Mouse (Mus musculus) cerebral cortex, adult 2 months (tissue): Measurements from ENCODE around the gene Ggcx.

Experiments used
- WGBS: fragments of 180-500 bp; shearing (Covaris S2); methylation state at CpG from one replicate; pipeline ENCODE4 v1.1.7; 2018; 5-methylcytosine and 5-hydroxymethylcytosine counted together

Ggcx gene

DNA sequence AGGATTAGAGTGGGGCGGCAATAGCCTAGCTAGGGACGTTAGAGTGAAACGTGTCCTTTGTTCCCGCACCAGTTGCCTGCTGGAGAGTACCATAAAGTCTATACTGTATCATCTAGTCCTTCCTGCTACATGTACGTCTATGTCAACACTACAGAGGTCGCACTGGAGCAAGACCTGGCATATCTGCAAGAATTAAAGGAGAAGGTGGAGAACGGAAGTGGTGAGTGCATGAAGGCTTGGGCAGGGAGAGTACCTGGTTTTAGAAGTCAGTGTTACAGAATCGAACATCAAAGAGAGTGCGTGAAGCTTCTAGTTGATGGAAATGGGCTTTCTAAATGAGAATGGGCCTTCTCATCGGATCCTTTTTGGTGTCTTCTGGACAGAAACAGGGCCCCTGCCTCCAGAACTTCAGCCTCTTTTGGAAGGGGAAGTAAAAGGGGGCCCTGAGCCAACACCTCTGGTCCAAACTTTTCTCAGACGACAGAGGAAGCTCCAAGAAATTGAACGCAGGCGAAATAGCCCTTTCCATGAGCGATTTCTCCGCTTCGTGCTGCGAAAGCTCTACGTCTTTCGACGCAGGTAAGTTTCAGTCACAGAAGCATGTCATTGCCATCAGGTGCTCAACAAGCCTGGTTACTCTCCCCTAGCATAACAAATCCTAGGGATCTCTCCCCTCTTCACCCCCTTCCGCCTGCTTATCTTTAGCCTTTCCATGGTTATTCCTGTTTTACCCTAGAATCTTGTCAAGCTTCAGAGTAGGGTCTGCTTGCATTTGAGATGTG, 15.1 kb downstream of the Ggcx start:
- 84% methylated on average over 21 of the region's 21 CpGs for WGBS

DNA sequence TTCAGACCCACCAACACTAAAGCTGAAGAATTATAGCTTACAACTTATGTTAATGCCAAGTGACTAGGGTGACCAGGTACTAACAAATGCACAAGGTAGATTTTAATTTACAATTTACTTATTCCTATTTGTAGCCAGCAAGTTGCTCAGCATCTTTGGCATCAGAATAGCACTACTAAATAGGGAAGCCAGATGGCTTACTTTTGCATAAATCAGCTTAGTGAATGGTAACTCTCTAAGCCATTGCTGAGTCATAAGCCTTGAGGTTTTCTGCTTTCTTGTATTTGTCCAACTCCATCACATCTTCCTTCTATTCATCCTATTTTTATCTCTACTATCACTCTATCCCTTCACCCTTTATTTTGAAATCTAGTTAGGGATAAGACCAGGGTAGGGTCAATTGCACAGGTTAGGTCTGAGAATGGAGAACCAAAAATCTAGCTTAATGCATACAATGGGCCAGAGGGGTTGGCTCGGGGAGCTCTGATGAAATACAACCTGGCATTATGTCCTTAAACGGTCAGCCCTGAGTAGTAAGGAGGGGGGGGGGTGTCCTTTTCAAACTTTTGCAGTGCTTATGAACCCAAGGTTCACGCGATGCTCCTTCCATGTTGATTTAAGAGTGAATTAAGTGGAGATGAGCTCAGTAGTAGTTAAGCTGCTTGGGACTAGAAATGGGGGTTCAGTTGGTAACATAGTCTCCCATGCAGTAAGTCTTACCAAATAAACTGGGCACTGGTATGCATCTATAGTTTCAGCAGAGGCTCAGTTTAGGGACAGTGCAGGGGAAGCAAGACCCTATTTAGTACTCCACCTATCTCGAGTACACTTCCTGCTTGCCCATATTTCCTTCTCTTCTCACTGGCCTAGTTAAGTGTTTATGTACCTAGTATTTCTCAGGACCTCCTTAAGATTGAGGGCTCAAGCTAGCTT, 17.1 kb downstream of the Ggcx start:
- 31% methylated on average over 5 of the region's 5 CpGs for WGBS

DNA sequence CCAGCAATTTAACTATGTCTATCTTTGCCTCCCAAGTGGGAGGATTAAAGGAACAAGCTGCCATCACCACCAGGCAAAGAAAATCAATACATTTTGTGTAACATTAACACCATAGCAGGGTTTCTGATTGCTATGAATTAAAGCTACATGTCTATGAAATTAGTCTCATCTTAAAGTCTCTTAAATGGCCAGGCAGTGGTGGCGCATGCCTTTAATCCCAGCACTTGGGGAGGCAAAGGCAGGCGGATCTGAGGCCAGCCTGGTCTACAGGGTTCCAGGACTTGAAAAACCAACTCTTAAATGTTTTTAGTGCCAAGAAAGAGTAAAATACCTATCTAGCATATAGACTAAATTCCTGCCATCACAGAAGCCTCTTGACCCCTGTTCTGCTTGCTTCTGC, 18.0 kb downstream of the Ggcx start:
- WGBS, result 68% methylated on average over 2 of the region's 2 CpGs

DNA sequence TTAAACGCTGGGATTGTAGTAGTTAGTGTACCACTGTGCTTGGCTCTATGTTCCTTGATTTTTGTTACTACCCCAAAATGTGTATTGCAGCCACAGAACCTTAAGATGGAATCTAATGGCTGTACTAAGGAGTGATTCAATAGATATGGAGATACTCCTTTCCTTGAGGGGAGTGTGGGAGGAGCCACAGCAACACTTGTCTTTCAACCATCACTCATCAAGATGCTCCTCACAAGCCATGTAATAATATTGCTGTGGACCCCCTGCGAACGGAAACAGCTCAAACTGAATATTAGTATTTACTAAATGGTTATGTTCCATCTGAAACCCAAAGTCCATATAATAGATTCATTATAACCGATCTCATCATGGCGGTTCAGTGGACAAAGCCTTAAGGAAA, 24.1 kb downstream of the Ggcx start:
- WGBS, result 3% methylated on average over 5 of the region's 5 CpGs

DNA sequence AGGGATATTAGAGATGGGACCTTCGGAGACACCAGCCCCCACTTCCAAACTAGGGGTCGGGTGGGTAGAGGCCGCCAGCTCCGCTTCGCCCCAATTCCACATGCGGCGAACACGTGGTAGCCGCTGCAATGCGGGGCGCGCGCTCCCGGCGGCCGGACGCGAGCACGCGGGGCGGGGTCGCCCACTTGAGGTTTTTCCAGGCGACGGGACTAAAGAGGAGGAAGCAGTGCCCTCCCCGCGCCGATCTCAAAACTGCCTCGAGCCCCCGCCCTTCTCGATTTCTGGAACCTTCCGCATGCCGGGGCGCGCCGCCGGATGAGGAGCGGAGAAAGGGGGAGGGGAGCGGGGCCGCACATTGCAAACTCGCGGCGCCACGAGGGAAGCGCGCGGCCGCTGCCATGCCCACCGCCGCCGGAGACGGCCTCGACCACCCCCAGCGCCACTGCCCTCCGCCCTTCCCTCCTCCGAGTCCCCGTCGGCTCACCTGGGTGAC, 24.8 kb downstream of the Ggcx start:
- under 1% methylated on average over 57 of the region's 57 CpGs for WGBS

DNA sequence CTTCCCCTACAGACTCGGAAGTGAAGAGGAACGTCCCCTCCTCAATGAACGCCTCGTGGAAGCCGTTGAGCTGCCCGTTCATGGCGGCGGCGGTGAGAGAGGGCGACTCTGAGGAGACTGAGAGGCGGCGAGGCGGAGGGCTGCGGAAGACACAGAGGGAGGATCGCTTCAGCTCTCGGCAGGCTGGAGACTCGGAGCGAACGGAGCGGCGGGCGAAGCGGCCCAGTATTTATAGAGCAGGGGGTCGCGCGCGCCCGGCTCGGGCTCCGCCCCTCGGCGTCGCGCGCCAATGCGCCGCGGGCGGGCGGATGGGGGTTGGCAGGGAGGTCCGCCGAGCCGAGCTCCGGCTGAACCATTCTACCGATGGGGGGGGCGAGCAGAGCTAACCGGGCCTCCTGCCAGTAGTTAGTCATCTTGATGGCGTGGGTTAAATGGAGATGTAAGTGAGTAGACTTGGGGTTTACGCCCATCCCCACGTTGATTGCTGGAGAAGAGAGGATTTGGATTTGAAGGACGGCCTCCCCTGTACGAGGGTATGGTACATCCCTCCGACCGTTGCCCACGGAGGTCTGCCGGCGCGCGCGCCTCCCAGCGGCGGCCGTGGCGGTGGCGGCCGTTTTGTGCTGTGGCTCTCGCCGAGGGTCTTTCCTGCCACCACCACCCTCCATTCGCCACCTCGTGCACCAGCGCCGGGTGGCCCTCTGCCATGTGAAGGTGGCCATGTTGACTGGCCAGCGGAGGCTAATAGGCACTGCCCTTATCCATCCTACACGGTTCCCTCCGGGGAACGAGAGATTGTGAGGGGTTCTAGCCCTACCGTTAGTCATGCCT, 25.5 kb downstream of the Ggcx start, which contains the start of gene Mat2a:
Mat2a (minus strand) TSS at position 204 of the 831 bp plus-strand sequence.
- WGBS, result 1% methylated on average over 77 of the region's 77 CpGs

DNA sequence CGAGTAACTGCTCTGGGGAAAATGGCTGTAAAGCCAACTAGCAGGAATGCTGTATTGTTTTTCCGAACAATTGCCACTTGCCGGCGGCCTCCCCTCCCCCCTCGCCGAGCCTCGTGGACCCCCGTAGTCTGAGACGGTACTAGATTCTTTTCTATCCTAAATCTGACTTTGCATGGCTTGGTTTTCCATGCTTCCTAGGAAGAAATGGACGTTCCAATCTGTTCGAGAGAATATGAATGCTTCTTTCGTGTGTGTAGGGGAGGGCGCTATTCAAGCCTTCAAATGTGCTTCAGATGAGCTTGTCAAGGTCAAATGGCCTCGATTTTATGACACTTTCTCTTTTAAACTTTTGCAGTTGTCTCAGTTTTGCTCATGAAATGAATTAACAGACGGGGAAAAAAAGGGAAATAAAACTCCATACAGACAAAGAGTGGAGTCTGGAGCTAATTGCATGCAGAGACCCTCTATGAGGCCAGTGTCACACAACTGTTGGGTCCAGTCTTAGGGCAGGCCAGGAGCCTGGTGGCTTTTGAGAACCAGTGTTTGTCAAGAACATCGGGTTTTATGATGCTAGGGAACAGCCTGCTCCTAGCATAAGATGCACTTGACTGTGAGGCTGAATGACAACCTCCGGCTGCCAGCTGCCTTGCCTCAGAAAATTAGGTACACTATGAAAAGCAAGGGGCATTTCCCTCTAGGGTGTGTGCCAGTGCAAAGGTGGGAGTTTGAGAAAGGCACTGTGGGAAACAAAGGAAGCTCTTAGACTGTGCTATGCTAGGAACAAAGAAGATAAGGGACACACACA, 26.3 kb downstream of the Ggcx start:
- WGBS, result 4% methylated on average over 17 of the region's 17 CpGs

DNA sequence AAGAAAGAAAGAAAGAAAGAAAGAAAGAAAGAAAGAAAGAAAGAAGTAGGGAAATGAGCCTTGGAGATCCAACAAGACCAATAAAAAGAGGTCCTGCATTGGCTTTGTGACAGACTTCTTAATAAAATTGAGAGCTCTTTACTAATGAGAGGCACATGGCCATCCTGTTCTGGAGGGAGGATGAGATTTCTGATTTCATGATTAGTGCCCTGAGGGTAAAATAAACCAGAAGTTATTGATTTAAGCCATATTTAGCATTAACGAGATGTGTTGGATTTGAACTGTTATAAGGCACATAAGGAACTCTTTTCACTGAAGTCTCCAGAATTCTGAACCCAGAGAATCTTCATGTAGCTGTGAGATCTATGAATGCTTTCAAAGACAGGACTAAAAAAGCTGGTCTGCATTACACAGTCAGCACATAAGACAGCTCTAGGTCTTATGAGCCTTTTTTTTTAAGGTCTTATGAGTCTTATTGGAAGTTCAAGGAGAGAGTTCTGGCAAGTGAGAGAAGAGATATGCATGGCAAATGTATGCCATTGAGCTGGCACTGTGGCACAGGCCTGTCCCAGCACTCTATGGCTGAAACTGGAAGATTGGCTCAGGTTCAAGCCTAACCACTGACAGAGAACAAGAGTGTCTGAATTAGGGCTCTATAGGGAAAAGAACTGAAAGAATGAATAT, 29.0 kb downstream of the Ggcx start:
- 77% methylated on average over 1 of the region's 1 CpGs for WGBS

DNA sequence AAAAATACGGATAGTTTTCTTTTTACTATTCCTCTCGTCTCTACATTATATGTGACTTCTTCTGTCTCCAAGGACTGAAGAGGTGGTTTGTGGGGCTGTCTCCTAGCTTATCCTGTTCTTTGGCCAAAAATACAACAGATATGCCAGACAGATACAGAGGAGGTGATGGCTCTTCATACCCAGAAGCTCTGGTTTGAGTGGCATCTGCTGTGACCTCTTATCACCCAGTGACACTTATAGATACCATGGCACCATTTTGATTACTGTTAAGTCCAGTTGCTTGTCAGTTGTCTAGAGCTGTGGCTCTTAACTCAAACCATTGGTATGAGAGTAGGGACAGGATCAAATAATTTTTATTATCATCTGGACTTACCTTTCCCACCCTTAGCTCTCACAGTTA, 33.4 kb downstream of the Ggcx start:
- 72% methylated on average over 2 of the region's 2 CpGs for WGBS

DNA sequence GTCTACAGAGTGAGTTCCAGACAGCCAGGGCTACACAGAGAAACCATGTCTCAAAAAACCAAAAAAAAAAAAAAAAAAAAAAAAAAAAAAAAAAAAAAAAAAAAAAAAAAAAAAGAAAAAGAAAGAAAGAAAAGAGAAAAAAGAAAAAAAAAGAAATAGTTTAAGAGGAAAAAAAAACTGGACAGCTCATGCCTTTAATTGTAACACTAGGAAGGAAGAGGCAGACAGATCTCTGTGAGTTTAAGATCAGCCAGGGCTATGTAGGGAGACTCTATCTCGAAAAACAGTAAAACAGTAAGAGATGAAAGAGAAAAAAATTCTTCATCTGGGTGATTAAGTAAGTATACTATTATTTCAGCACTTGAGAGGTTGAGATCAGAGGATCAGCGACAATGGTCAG, 37.7 kb downstream of the Ggcx start:
- WGBS, result 90% methylated on average over 2 of the region's 2 CpGs

DNA sequence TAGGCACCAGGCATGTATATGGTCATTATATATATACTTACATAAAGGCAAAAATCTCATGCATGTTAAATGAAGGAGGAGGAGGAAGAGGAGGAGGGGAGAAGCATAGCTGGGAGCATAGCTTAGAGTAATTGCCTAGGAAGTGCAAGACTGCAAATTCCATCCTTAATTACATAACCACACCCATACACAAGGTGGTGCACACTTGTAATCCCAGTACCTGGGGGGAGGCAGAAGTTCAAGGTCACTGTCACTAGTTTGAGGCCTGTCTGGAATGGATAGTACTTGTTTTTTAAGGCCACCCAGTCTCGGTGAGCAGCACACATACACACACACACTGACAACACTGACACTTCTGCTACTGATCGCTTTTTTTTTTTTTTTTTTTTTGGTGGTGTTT, 38.2 kb downstream of the Ggcx start:
- WGBS, result 78% methylated on average over 2 of the region's 2 CpGs

DNA sequence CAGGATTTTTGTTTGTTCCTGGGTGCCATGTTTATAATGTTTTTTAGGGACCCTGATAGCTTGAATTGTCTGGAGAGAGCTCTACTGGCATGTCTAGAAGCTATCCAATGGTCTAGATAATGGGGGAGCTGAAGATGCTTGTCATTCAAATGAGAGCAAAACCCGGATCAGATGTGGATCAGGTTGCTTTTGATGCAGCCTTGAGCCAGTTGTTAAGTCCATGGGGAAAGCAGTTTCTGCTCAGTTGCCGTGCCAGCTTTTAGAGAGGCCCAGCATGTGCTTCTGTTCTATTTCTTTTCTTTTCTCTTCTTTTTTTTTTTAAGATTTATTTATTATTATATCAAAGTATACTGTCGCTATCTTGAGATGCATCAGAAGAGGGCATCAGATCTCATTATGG, 39.5 kb downstream of the Ggcx start:
- 80% methylated on average over 3 of the region's 3 CpGs for WGBS

DNA sequence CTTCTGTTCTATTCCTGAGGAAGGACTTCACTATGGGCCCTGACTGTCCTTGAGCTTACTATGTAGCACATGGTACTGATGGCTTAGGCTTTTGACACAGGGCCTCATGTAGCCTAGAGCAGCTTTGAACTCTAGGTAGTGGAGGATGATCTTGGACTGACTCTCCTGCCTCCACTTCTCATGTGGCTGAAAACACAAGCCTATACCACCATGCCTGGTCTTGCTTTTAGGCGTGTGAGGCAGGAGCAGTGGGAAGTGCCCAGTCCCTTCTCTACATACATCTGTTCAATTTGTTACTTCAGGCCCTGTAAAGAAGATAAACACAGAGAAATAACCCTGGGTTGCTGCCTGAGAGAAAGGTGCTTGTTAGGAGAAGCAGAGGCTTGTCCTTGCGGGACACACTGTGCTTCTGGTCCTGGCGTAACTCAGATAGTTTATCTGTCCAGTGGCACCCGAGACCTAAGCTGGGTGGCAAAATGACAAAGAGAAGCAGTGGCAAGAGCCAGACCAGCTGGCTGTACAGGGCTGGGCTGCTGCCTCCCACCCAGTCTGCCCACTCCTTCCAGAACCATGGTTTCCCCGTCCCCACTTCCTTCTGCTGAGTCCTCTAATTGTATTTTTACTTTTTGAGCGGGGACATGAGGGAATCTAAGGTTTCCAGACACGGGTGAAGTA, 40.1 kb downstream of the Ggcx start:
- 33% methylated on average over 7 of the region's 7 CpGs for WGBS

DNA sequence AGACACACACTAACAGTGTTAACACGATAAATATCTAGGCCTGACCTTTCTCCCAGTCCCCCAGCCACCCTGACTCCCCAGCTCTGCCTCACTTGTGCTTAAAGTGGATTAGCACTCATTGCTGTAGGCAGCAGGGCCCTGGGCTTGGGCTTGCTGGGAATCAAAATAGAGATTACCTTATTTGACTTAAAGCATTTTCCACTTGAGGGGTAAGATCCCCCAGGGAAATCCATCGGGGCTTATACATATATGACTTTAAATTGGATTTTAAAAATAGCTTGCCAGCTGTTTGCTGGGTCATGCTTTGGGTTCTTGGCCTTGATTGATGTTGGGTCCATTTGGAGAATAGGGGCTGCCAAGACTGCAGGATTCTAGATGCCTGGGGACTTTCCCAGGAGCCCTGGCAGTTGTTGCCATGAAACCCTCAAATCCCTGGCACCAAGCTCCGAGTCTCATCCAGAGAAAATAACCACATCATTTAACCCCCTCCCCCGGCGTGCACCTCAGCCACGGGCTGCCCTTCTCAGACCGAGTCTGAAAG, 40.8 kb downstream of the Ggcx start:
- WGBS, result 52% methylated on average over 7 of the region's 7 CpGs

DNA sequence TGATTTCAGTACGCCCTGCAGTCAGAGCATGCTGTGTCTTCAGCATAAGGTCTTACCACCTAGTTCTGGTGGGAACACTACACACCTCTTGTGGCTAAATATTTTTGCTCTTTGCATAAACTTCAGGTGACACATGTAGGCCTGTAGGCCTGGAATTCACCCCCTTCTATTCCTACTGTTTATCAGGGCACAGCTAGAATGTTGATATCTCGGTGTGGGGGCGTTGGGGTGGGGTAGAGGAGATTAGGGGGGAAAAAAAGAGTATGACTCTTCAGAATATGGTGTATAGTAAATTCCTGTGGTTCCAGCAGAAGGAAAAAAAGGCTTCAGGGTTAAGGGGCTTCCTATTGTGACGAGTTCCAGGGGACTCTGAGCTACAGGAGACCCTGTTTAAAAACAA, 42.5 kb downstream of the Ggcx start:
- 84% methylated on average over 4 of the region's 4 CpGs for WGBS

DNA sequence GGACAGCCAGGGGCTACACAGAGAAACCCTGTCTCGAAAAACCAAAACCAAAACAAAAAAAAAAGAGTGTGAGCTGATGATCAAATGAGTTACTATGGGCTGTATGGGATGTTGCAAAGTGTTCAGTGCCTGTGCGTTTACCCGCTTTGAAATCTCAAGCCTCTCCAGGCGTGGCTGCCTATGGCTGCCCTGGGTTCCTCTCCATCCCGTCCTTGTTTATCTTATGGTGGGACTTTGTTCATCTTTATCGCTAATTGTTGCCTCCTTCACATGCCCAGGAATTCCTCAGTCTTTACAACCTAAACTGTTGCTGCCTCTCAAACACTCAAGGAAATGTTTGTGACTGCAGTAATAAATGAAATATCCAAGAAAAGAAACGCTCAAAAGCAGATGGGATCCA, 44.3 kb downstream of the Ggcx start:
- 83% methylated on average over 7 of the region's 7 CpGs for WGBS

DNA sequence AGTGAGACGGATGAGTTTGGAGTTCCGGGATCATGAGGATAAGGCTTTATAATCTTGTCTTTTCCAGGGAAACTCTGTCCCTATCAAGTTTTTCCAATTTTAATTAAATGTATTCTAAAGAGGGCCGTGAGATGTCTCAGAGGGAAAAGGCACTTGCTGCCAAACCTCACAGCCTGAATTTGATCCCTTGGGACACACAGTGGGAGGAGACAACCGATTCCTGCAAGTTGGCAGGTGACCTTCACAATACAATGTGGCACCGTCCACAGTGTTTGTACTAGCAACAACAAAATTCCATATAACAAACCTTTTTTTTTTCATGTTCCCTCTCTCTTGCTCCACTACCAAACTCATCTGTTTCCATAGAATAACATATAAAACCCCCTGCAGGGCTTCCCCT, 44.8 kb downstream of the Ggcx start:
- WGBS, result 79% methylated on average over 5 of the region's 5 CpGs

DNA sequence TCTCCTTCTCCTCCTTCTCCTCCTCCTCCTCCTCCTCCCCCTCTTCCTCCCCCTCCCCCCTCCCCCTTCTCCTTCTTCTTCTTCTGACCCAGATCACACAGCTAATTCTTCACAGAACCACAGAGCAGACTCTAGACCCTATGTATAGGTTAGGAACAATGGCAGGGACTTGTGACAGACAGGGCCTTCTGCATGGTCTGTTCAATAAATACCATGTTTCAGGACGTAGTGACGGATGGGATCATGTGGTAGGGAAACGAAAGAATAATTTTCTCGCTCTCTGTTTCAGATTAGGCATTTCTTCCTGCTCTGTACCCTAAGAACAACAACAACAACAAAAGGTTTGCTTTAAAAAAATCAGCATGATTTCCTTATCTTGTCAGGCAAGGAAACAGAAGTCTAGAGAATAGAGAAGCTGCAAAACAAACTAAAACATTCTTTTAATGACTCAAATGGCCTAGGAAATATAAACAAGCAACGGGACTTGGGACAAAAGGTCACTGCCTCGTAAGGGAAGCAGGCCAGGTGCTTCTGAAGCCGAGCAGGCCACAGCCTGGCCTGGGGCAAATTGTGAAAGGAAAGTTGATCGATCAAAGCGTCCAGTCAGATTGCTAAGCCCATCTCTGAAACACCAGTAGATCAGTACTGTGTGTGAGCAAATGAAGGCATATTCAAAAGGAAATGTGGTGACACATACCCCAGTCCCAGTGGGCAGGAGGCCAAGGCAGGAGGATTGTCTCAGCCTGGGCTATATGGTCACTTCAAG, 46.1 kb downstream of the Ggcx start:
- 72% methylated on average over 9 of the region's 9 CpGs for WGBS
